Comparison of ENCODE assay signal across 8 mouse cellular contexts in genomic region chr4:46389013-46389611, GRCm38 (mm10). TPM values are rescaled to one million over a fixed set of nuclear protein-coding genes. Genes with fewer than 3 reads are reported as not detected.
DNase-seq lines count a peak whose midpoint lies in the region; ATAC-seq and TF ChIP-seq lines count a peak whose summit lies in the region.

TSS of gene Trmo (minus strand) at chr4:46389437.

- ATAC-seq in erythroid progenitor cell, adult 5-6 weeks (replicated peaks; ENCODE audit: low FRiP score, poor library complexity, severe bottlenecking): peak; percentile 84
- peak; percentile 97 for ATAC-seq in heart, embryonic 12.5 days (ENCODE audit: insufficient number of reproducible peaks, low FRiP score)
- ATAC-seq in kidney, postnatal 0 days (replicated peaks; ENCODE audit: low FRiP score, low read depth): peak; percentile 94
- ATAC-seq in liver, embryonic 11.5 days (replicated peaks; ENCODE audit: low FRiP score): peak; percentile 86
- ATAC-seq in stomach, embryonic 14.5 days (ENCODE audit: insufficient number of reproducible peaks, insufficient read depth, low FRiP score, low read depth): peak; percentile 93

- 0 out of 2 replicates have a peak, but pooled peaks cover 2% of the 10 kb centered on the region for H3K4me1 ChIP-seq in heart, embryonic 12.5 days (replicated peaks)
- no peaks in the 10 kb centered on the region; the same call in 1 of the 2 replicates for H3K4me1 ChIP-seq in kidney, postnatal 0 days (replicated peaks; ENCODE audit: insufficient read depth, low read length)
- peaks cover 3% of the 10 kb centered on the region; the same call in 1 of the 2 replicates for H3K4me1 ChIP-seq in liver, embryonic 11.5 days (replicated peaks; ENCODE audit: control insufficient read depth, insufficient read depth, low read length)
- H3K4me1 ChIP-seq in stomach, embryonic 14.5 days (ENCODE audit: control insufficient read depth, insufficient read depth, low read length): no peaks in the 10 kb centered on the region

- peak within 1 kb of the TSS; percentile 59 for H3K4me2 ChIP-seq in heart, embryonic 12.5 days
- peak within 1 kb of the TSS; percentile 60 for H3K4me2 ChIP-seq in kidney, postnatal 0 days (ENCODE audit: low read length)
- peak within 1 kb of the TSS; percentile 75 for H3K4me2 ChIP-seq in liver, embryonic 11.5 days
- H3K4me2 ChIP-seq in stomach, embryonic 14.5 days (replicated peaks; ENCODE audit: low read depth, low read length): peak within 1 kb of the TSS; percentile 55

- peak; percentile 99 for DNase-seq in CD4-positive helper T cell, adult 2 months (ENCODE audit: low read depth, low spot score)
- peak; percentile 95 for DNase-seq in brain, embryonic 18.5 days (ENCODE audit: low read depth, low spot score)
- DNase-seq in kidney, postnatal 0 days (ENCODE audit: low spot score): peak; percentile 99
- peak; percentile 95 for DNase-seq in liver, embryonic 11.5 days (ENCODE audit: low spot score)
- peak; percentile 99 for DNase-seq in naive thymus-derived CD4-positive, alpha-beta T cell, adult 2 months (ENCODE audit: low read depth)

- TF ChIP-seq CTCF in kidney, postnatal 0 days (IDR thresholded peaks at IDR 0.05; ENCODE audit: low read depth): no peak; the same call in 1 of the 2 replicates

- WGBS in heart, embryonic 12.5 days: under 1% methylated on average over 56 of the region's 56 CpGs
- WGBS in kidney, postnatal 0 days: under 1% methylated on average over 56 of the region's 56 CpGs
- under 1% methylated on average over 56 of the region's 56 CpGs for WGBS in liver, embryonic 11.5 days
- under 1% methylated on average over 56 of the region's 56 CpGs for WGBS in stomach, embryonic 14.5 days

- H3K27ac ChIP-seq in heart, embryonic 12.5 days (ENCODE audit: poor library complexity, severe bottlenecking): peak within 1 kb of the TSS; percentile 97
- H3K27ac ChIP-seq in kidney, postnatal 0 days: peak within 1 kb of the TSS; percentile 90
- peak within 1 kb of the TSS; percentile 85 for H3K27ac ChIP-seq in liver, embryonic 11.5 days (ENCODE audit: low read depth, low read length)
- H3K27ac ChIP-seq in stomach, embryonic 14.5 days (ENCODE audit: low read length): peak within 1 kb of the TSS; percentile 87

- peaks cover 25% of the 10 kb centered on the region for H3K36me3 ChIP-seq in heart, embryonic 12.5 days
- H3K36me3 ChIP-seq in kidney, postnatal 0 days (ENCODE audit: insufficient read depth, low read length): 0 out of 2 replicates have a peak, but pooled peaks cover 5% of the 10 kb centered on the region
- peaks cover 8% of the 10 kb centered on the region for H3K36me3 ChIP-seq in liver, embryonic 11.5 days (ENCODE audit: control insufficient read depth, insufficient read depth, low read length)
- peaks cover 19% of the 10 kb centered on the region; the same call in 1 of the 2 replicates for H3K36me3 ChIP-seq in stomach, embryonic 14.5 days (ENCODE audit: control insufficient read depth, insufficient read depth, low read length)

- peak within 1 kb of the TSS; percentile 57 for H3K4me3 ChIP-seq in heart, embryonic 12.5 days
- peak within 1 kb of the TSS; percentile 52 for H3K4me3 ChIP-seq in kidney, postnatal 0 days (replicated peaks; ENCODE audit: low read depth, low read length)
- H3K4me3 ChIP-seq in liver, embryonic 11.5 days (ENCODE audit: low read depth, low read length): peak within 1 kb of the TSS; percentile 57
- H3K4me3 ChIP-seq in stomach, embryonic 14.5 days (ENCODE audit: low read depth, low read length): peak within 1 kb of the TSS; percentile 67

- no peaks in the 10 kb centered on the region for H3K9me3 ChIP-seq in heart, embryonic 12.5 days (replicated peaks)
- H3K9me3 ChIP-seq in kidney, postnatal 0 days (replicated peaks; ENCODE audit: low read length): no peaks in the 10 kb centered on the region
- H3K9me3 ChIP-seq in liver, embryonic 11.5 days (ENCODE audit: control insufficient read depth, low read length): no peaks in the 10 kb centered on the region
- no peaks in the 10 kb centered on the region for H3K9me3 ChIP-seq in stomach, embryonic 14.5 days (ENCODE audit: control insufficient read depth, low read depth, low read length)

- peak within 1 kb of the TSS; percentile 92 for H3K9ac ChIP-seq in heart, embryonic 12.5 days
- peak within 1 kb of the TSS; percentile 68 for H3K9ac ChIP-seq in kidney, postnatal 0 days (ENCODE audit: low read depth, low read length)
- H3K9ac ChIP-seq in liver, embryonic 11.5 days (ENCODE audit: low read depth, low read length): peak within 1 kb of the TSS; percentile 87
- H3K9ac ChIP-seq in stomach, embryonic 14.5 days (replicated peaks; ENCODE audit: low read depth, low read length): peak within 1 kb of the TSS; percentile 68

- no peaks in the 10 kb centered on the region; the same call in none of the 2 replicates for H3K27me3 ChIP-seq in heart, embryonic 12.5 days (replicated peaks)
- H3K27me3 ChIP-seq in kidney, postnatal 0 days (ENCODE audit: insufficient read depth, low read length): no peaks in the 10 kb centered on the region
- H3K27me3 ChIP-seq in liver, embryonic 11.5 days (replicated peaks; ENCODE audit: control insufficient read depth, insufficient read depth, low read length): no peaks in the 10 kb centered on the region
- H3K27me3 ChIP-seq in stomach, embryonic 14.5 days (ENCODE audit: control insufficient read depth, insufficient read depth, low read length): no peaks in the 10 kb centered on the region

RNA-seq across cellular contexts. Expression of gene Trmo, which starts in this region (rescaled TPM):
- total RNA-seq in erythroid progenitor cell, adult 5-6 weeks (2015; ENCODE audit: low replicate concordance): 89.0 and 90.1 TPM in 2 replicates
- total RNA-seq in erythroid progenitor cell, adult 5-6 weeks (2017; ENCODE audit: low replicate concordance): 49.6 and 97.9 TPM in 2 replicates
- 8.3 and 8.7 TPM in 2 replicates for polyA plus RNA-seq in heart, embryonic 12.5 days (2016; fragmentation: Nextera tagmentation; extraction: Ambion mirVana)
- 9.6 and 10.1 TPM in 2 replicates for polyA plus RNA-seq in kidney, postnatal 0 days (2015; fragmentation: Nextera tagmentation; extraction: Ambion mirVana)
- 14.1 and 14.7 TPM in 2 replicates for polyA plus RNA-seq in liver, embryonic 11.5 days (2014; fragmentation: Nextera tagmentation; extraction: Ambion mirVana)
- polyA plus RNA-seq in stomach, embryonic 14.5 days (2014; fragmentation: Nextera tagmentation; extraction: Ambion mirVana): 8.9 and 11.2 TPM in 2 replicates

Comparison
In these comparisons a context has a peak if more than half of its experiments do, and no peak if none do; other contexts are left out.
1. Peak in every context shown above with its lines: DNase-seq, ATAC-seq, H3K4me3 ChIP-seq and H3K27ac ChIP-seq.